Mouse (Mus musculus): ENCODE data around the gene Tpgs1. TPM values are rescaled to one million over a fixed set of nuclear protein-coding genes. Genes with fewer than 3 reads are reported as not detected.

Tpgs1 gene
- polyA plus RNA-seq, 1 experiment from 2014 or later = 63.1 TPM

- Histone ChIP-seq H3K9me3 (no peaks in the 10 kb centered on the region), H3K4me1 (replicated peaks) (peaks cover 40% of the 10 kb centered on the region), H3K4me3 (replicated peaks) (peak overlapping the region; percentile 73), H3K27ac (no peak overlapping the region; the same call in 1 of the 2 replicates), H3K36me3 (peaks cover 39% of the 10 kb centered on the region), H3K4me2 (peak overlapping the region; percentile 98), H3K27me3 (no peaks in the 10 kb centered on the region), H3K9ac (replicated peaks) (peak overlapping the region; percentile 83)
- no peak for ATAC-seq (ENCODE audit: insufficient number of reproducible peaks, insufficient read depth, low FRiP score, low TSS enrichment, low read depth)
- whole genome bisulfite sequencing = 4% methylated on average over 10 of the region's 10 CpGs
Observed at GRCm38 (mm10) chr10:79704970-79705360, 35.8 kb downstream of the Tpgs1 start.

- Histone ChIP-seq H3K9ac (replicated peaks) (peak overlapping the region; percentile 83), H3K27me3 (no peaks in the 10 kb centered on the region), H3K9me3 (no peaks in the 10 kb centered on the region), H3K27ac (no peak overlapping the region), H3K4me2 (peak overlapping the region; percentile 98), H3K4me1 (replicated peaks) (peaks cover 35% of the 10 kb centered on the region), H3K4me3 (replicated peaks) (peak overlapping the region; percentile 73), H3K36me3 (peaks cover 49% of the 10 kb centered on the region)
- 96% methylated on average over 5 of the region's 5 CpGs for WGBS
- ATAC-seq (ENCODE audit: insufficient number of reproducible peaks, insufficient read depth, low FRiP score, low TSS enrichment, low read depth) = no peak
Observed at GRCm38 (mm10) chr10:79705951-79706350, 36.8 kb downstream of the Tpgs1 start.

GRCm38 (mm10) chr10:79706406-79707094 is 37.4 kb downstream of the Tpgs1 start:
- peak overlapping the region; percentile 83 for H3K9ac ChIP-seq (replicated peaks)
- WGBS = 82% methylated on average over 5 of the region's 5 CpGs
- peaks cover 33% of the 10 kb centered on the region for H3K4me1 ChIP-seq (replicated peaks)
- peak overlapping the region; percentile 73; the same call in 1 of the 2 replicates for H3K4me3 ChIP-seq (replicated peaks)
- H3K27me3 ChIP-seq = no peaks in the 10 kb centered on the region
- H3K9me3 ChIP-seq = no peaks in the 10 kb centered on the region
- no peak for ATAC-seq (ENCODE audit: insufficient number of reproducible peaks, insufficient read depth, low FRiP score, low TSS enrichment, low read depth)
- peak overlapping the region; percentile 98 for H3K4me2 ChIP-seq
- peaks cover 55% of the 10 kb centered on the region for H3K36me3 ChIP-seq
- no peak overlapping the region for H3K27ac ChIP-seq

GRCm38 (mm10) chr10:79707162-79707561 is 38.0 kb downstream of the Tpgs1 start:
- 86% methylated on average over 1 of the region's 1 CpGs for WGBS
- Histone ChIP-seq H3K9ac (replicated peaks) (no peak overlapping the region), H3K36me3 (peaks cover 61% of the 10 kb centered on the region), H3K4me3 (replicated peaks) (no peak overlapping the region), H3K27me3 (no peaks in the 10 kb centered on the region), H3K4me1 (replicated peaks) (peaks cover 33% of the 10 kb centered on the region), H3K27ac (no peak overlapping the region), H3K9me3 (no peaks in the 10 kb centered on the region), H3K4me2 (peak overlapping the region; percentile 98; the same call in 1 of the 2 replicates)
- ATAC-seq (ENCODE audit: insufficient number of reproducible peaks, insufficient read depth, low FRiP score, low TSS enrichment, low read depth) = no peak

GRCm38 (mm10) chr10:79707759-79708158 is 38.6 kb downstream of the Tpgs1 start:
- Histone ChIP-seq H3K4me1 (replicated peaks) (peaks cover 33% of the 10 kb centered on the region), H3K36me3 (peaks cover 66% of the 10 kb centered on the region), H3K9ac (replicated peaks) (no peak overlapping the region), H3K9me3 (no peaks in the 10 kb centered on the region), H3K4me3 (replicated peaks) (no peak overlapping the region), H3K4me2 (peak overlapping the region; percentile 20), H3K27me3 (0 out of 2 replicates have a peak, but pooled peaks cover 3% of the 10 kb centered on the region), H3K27ac (no peak overlapping the region)
- WGBS = 70% methylated on average over 4 of the region's 4 CpGs
- no peak for ATAC-seq (ENCODE audit: insufficient number of reproducible peaks, insufficient read depth, low FRiP score, low TSS enrichment, low read depth)

GRCm38 (mm10) chr10:79708668-79709067 is 39.5 kb downstream of the Tpgs1 start:
- H3K4me3 ChIP-seq (replicated peaks) = no peak overlapping the region
- no peak overlapping the region for H3K9ac ChIP-seq (replicated peaks)
- H3K36me3 ChIP-seq = peaks cover 66% of the 10 kb centered on the region
- no peak overlapping the region for H3K4me2 ChIP-seq
- peaks cover 10% of the 10 kb centered on the region; the same call in 1 of the 2 replicates for H3K27me3 ChIP-seq
- H3K9me3 ChIP-seq = no peaks in the 10 kb centered on the region
- peaks cover 33% of the 10 kb centered on the region for H3K4me1 ChIP-seq (replicated peaks)
- no peak for ATAC-seq (ENCODE audit: insufficient number of reproducible peaks, insufficient read depth, low FRiP score, low TSS enrichment, low read depth)
- WGBS = 91% methylated on average over 21 of the region's 21 CpGs
- H3K27ac ChIP-seq = no peak overlapping the region

- H3K36me3 ChIP-seq = peaks cover 66% of the 10 kb centered on the region
- H3K9ac ChIP-seq (replicated peaks) = no peak overlapping the region
- no peak for ATAC-seq (ENCODE audit: insufficient number of reproducible peaks, insufficient read depth, low FRiP score, low TSS enrichment, low read depth)
- no peak overlapping the region for H3K4me3 ChIP-seq (replicated peaks)
- no peak overlapping the region for H3K4me2 ChIP-seq
- H3K27me3 ChIP-seq = peaks cover 16% of the 10 kb centered on the region
- peaks cover 33% of the 10 kb centered on the region for H3K4me1 ChIP-seq (replicated peaks)
- 86% methylated on average over 7 of the region's 7 CpGs for WGBS
- H3K27ac ChIP-seq = no peak overlapping the region
- H3K9me3 ChIP-seq = no peaks in the 10 kb centered on the region
Observed at GRCm38 (mm10) chr10:79709307-79709706, 40.1 kb downstream of the Tpgs1 start.

- Histone ChIP-seq H3K4me1 (replicated peaks) (peaks cover 20% of the 10 kb centered on the region), H3K4me2 (no peak overlapping the region), H3K4me3 (replicated peaks) (no peak overlapping the region), H3K27ac (no peak overlapping the region), H3K27me3 (peaks cover 43% of the 10 kb centered on the region), H3K36me3 (peaks cover 56% of the 10 kb centered on the region), H3K9ac (replicated peaks) (no peak overlapping the region), H3K9me3 (no peaks in the 10 kb centered on the region)
- 81% methylated on average over 1 of the region's 1 CpGs for WGBS
- peak; percentile 27; the same call in 1 of the 2 replicates for ATAC-seq (ENCODE audit: insufficient number of reproducible peaks, insufficient read depth, low FRiP score, low TSS enrichment, low read depth)
Observed at GRCm38 (mm10) chr10:79712029-79712428, 42.9 kb downstream of the Tpgs1 start.

GRCm38 (mm10) chr10:79712499-79713126 is 43.4 kb downstream of the Tpgs1 start:
- Histone ChIP-seq H3K27me3 (peaks cover 49% of the 10 kb centered on the region), H3K27ac (no peak overlapping the region), H3K4me2 (no peak overlapping the region), H3K36me3 (peaks cover 50% of the 10 kb centered on the region), H3K9ac (replicated peaks) (no peak overlapping the region), H3K4me1 (replicated peaks) (peaks cover 20% of the 10 kb centered on the region), H3K9me3 (no peaks in the 10 kb centered on the region), H3K4me3 (replicated peaks) (no peak overlapping the region)
- WGBS = 9% methylated on average over 6 of the region's 6 CpGs
- no peak for ATAC-seq (ENCODE audit: insufficient number of reproducible peaks, insufficient read depth, low FRiP score, low TSS enrichment, low read depth)

GRCm38 (mm10) chr10:79713163-79713562 is 44.0 kb downstream of the Tpgs1 start:
- H3K4me1 ChIP-seq (replicated peaks) = peaks cover 18% of the 10 kb centered on the region
- peaks cover 54% of the 10 kb centered on the region for H3K27me3 ChIP-seq
- no peak overlapping the region for H3K9ac ChIP-seq (replicated peaks)
- H3K27ac ChIP-seq = no peak overlapping the region
- no peak for ATAC-seq (ENCODE audit: insufficient number of reproducible peaks, insufficient read depth, low FRiP score, low TSS enrichment, low read depth)
- no peak overlapping the region for H3K4me2 ChIP-seq
- no peaks in the 10 kb centered on the region for H3K9me3 ChIP-seq
- H3K36me3 ChIP-seq = peaks cover 45% of the 10 kb centered on the region
- 38% methylated on average over 1 of the region's 1 CpGs for WGBS
- H3K4me3 ChIP-seq (replicated peaks) = no peak overlapping the region

- H3K4me2 ChIP-seq = no peak overlapping the region
- no peak for ATAC-seq (ENCODE audit: insufficient number of reproducible peaks, insufficient read depth, low FRiP score, low TSS enrichment, low read depth)
- H3K4me3 ChIP-seq (replicated peaks) = no peak overlapping the region
- H3K9ac ChIP-seq (replicated peaks) = no peak overlapping the region
- H3K27me3 ChIP-seq = peaks cover 73% of the 10 kb centered on the region
- peaks cover 18% of the 10 kb centered on the region for H3K4me1 ChIP-seq (replicated peaks)
- WGBS = 60% methylated on average over 4 of the region's 4 CpGs
- no peak overlapping the region for H3K27ac ChIP-seq
- peaks cover 27% of the 10 kb centered on the region for H3K36me3 ChIP-seq
- no peaks in the 10 kb centered on the region for H3K9me3 ChIP-seq
Observed at GRCm38 (mm10) chr10:79714996-79715395, 45.8 kb downstream of the Tpgs1 start.
